Mouse (Mus musculus) CH12.LX (cell line): ENCODE results near the gene Nfatc2ip. TPM values are rescaled to one million over a fixed set of nuclear protein-coding genes. Genes with fewer than 3 reads are reported as not detected.

Experiments used
- DNase-seq: peaks from one replicate; pipeline ENCODE4 v3.0.0-alpha.2; 2013; ENCODE audit errors: extremely low read depth
- H3K27ac ChIP-seq: 2 replicates; pipeline ENCODE4 v1.5.1; 2012; ENCODE audit warnings: low read depth, mild to moderate bottlenecking, control low read depth, moderate library complexity; ENCODE audit not compliant: insufficient read depth
- H3K27me3 ChIP-seq: replicated peaks from 2 replicates; pipeline ENCODE3; 2012; ENCODE audit warnings: inconsistent platforms
- H3K36me3 ChIP-seq, 2 experiments: replicated peaks in 1 of 2; 2 replicates each; pipeline versions ENCODE3 to v1.6.1; 2012; ENCODE audit warnings: inconsistent platforms in 1 of 2, low read length in 1 of 2, mild to moderate bottlenecking in 1 of 2, mixed read lengths in 1 of 2, moderate library complexity in 1 of 2; ENCODE audit not compliant: control insufficient read depth in 1 of 2, insufficient read depth in 1 of 2
- H3K4me1 ChIP-seq, 2 experiments: 2 replicates each; pipeline ENCODE4 v1.6.1; 2012; ENCODE audit warnings: inconsistent platforms in 1 of 2, moderate library complexity in 1 of 2; ENCODE audit not compliant: insufficient read depth in 2 of 2, control insufficient read depth in 1 of 2
- H3K4me2 ChIP-seq: 2 replicates; pipeline ENCODE4 v1.6.1; 2012; ENCODE audit warnings: low read depth, mild to moderate bottlenecking, control low read depth; ENCODE audit not compliant: poor library complexity, insufficient read depth, severe bottlenecking
- H3K4me3 ChIP-seq, 3 experiments: fragments of 150-350 bp in 1 of 3; sonication (generic) in 1 of 3; replicated peaks in 1 of 3; 2 replicates each; pipeline versions ENCODE3 to v1.5.1; 2011 to 2012; ENCODE audit warnings: low read depth in 2 of 3, low read length in 2 of 3, mild to moderate bottlenecking in 2 of 3, moderate library complexity in 2 of 3, control low read depth in 1 of 3, improper control_type of control experiment in 1 of 3, inconsistent platforms in 1 of 3, mixed read lengths in 1 of 3; ENCODE audit not compliant: poor library complexity in 1 of 3
- H3K79me2 ChIP-seq: replicated peaks from 2 replicates; pipeline ENCODE4 v1.6.1; 2012; ENCODE audit warnings: mild to moderate bottlenecking, moderate library complexity; ENCODE audit not compliant: control insufficient read depth, poor library complexity, insufficient read depth, severe bottlenecking; ENCODE audit errors: extremely low read depth
- H3K9ac ChIP-seq: 2 replicates; pipeline ENCODE4 v1.6.1; 2012; ENCODE audit warnings: low read depth, mild to moderate bottlenecking, control low read depth, moderate library complexity; ENCODE audit not compliant: insufficient read depth
- H3K9me3 ChIP-seq: replicated peaks from 2 replicates; pipeline ENCODE3; 2012; ENCODE audit warnings: low read length, inconsistent platforms, mixed read lengths
- CTCF ChIP-seq, 2 experiments: IDR thresholded peaks in 1 of 2; conservative IDR thresholded peaks in 1 of 2; 2 replicates each; pipeline ENCODE4 v1.5.1; 2011 to 2012; ENCODE audit warnings: low read depth in 2 of 2, low read length in 2 of 2, improper control_type of control experiment in 1 of 2, inconsistent platforms in 1 of 2, mild to moderate bottlenecking in 1 of 2, moderate library complexity in 1 of 2
- E2F4 ChIP-seq: IDR thresholded peaks from 2 replicates; pipeline ENCODE4 v1.6.1; 2011; ENCODE audit warnings: low read depth, low read length, improper control_type of control experiment; ENCODE audit not compliant: insufficient replicate concordance
- ETS1 ChIP-seq: conservative IDR thresholded peaks from 2 replicates; pipeline ENCODE4 v1.6.1; 2012; ENCODE audit warnings: low read depth, mild to moderate bottlenecking, inconsistent platforms, low read length, improper control_type of control experiment, moderate library complexity
- HCFC1 ChIP-seq: IDR thresholded peaks from 2 replicates; pipeline ENCODE4 v1.6.1; 2012; ENCODE audit warnings: low read depth, mild to moderate bottlenecking, inconsistent platforms, low read length, improper control_type of control experiment
- JUND ChIP-seq: conservative IDR thresholded peaks from 2 replicates; pipeline ENCODE4 v1.6.1; 2011; ENCODE audit warnings: low read depth, low read length, improper control_type of control experiment
- NELFE ChIP-seq: IDR thresholded peaks from 2 replicates; pipeline ENCODE4 v1.6.1; 2011; ENCODE audit warnings: low read depth, low read length, improper control_type of control experiment
- PAX5 ChIP-seq: IDR thresholded peaks from 2 replicates; pipeline ENCODE4 v1.6.1; 2012; ENCODE audit warnings: low read length, inconsistent platforms, mixed read lengths
- POLR2A ChIP-seq: IDR thresholded peaks from 2 replicates; pipeline ENCODE4 v1.6.1; 2011; ENCODE audit warnings: low read depth, mild to moderate bottlenecking, improper control_type of control experiment, low read length
- POLR2AphosphoS2 ChIP-seq: IDR thresholded peaks from 2 replicates; pipeline ENCODE4 v1.6.1; 2011; ENCODE audit warnings: low read depth, low read length, improper control_type of control experiment
- TBP ChIP-seq: conservative IDR thresholded peaks from 2 replicates; pipeline ENCODE4 v1.6.1; 2011; ENCODE audit warnings: low read depth, low read length, improper control_type of control experiment
- USF1 ChIP-seq: IDR thresholded peaks from 2 replicates; pipeline ENCODE4 v1.6.1; 2014; ENCODE audit warnings: low read depth, mild to moderate bottlenecking, inconsistent platforms, low read length, improper control_type of control experiment
- USF2 ChIP-seq: conservative IDR thresholded peaks from 2 replicates; pipeline ENCODE4 v1.6.1; 2011; ENCODE audit warnings: low read depth, low read length, improper control_type of control experiment
- ZNF384 ChIP-seq: IDR thresholded peaks from 2 replicates; pipeline ENCODE4 v1.6.1; 2012; ENCODE audit warnings: low read depth, low read length, improper control_type of control experiment, inconsistent platforms
- dilution Hi-C: fragments of 300-500 bp; cut with MboI; formaldehyde crosslinking; loops from 2 replicates; pipeline ENCODE4 v1.14.3; 2020; ENCODE audit warnings: low sequenced_read_pairs; ENCODE audit not compliant: extremely low pct_unique_long_range_greater_than_20kb, extremely low pct_ligation_motif_present
- in situ Hi-C: fragments of 300-500 bp; cut with MboI; formaldehyde crosslinking; loops from 3 replicates; pipeline ENCODE4 v1.14.3; 2019; ENCODE audit warnings: low sequenced_read_pairs, low pct_ligation_motif_present, low pct_unique_long_range_greater_than_20kb, mixed read lengths
- polyA plus RNA-seq: library from polyadenylated mRNA; unstranded; fragments of >175 nt; gene quantifications from 2 replicates; pipeline ENCODE4 v1.2.1, GENCODE M21; 2012; ENCODE audit warnings: low read depth; ENCODE audit not compliant: insufficient read length
- total RNA-seq, 2 experiments: library from RNA; depleted of rRNA; stranded (reverse); fragments of 300-350 nt in 1 of 2; fragments of >200 nt in 1 of 2; gene quantifications; 2 replicates each; pipeline ENCODE4 v1.2.3; 2012 to 2014

Gene Nfatc2ip
- total and polyA plus RNA-seq, 3 experiments, result 7.8 to 15.0 (median 13.9) TPM

DNA sequence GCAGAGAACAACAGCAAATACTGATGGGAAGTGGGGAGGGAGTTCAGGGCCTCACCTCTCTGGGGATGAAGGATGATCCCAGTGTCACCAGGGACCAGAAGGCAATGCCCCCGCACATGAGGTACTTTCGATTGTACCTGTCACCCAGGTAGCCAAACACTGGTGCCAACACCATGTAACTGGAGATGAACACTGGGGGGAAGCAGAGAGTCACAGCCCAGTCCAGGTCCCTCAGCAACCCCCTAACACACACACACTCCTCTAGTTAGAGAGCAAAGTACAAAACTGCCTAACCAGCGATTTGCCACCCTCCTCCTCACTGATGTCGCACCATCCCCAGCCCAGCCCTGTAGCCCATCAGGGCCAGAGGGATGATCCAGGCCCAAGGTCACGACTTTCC is 21.5 kb downstream of the Nfatc2ip start:
- Histone ChIP-seq H3K4me1 (peaks cover 14 to 35% of the 10 kb centered on the region in 2 experiments), H3K4me3 (no peak overlapping the region), H3K4me2 (no peak overlapping the region), H3K36me3 (peaks cover 49 to 54% of the 10 kb centered on the region in 2 experiments), H3K27ac (no peak overlapping the region), H3K9ac (no peak overlapping the region), H3K27me3 (no peaks in the 10 kb centered on the region), H3K9me3 (no peaks in the 10 kb centered on the region), H3K79me2 (peaks cover 8% of the 10 kb centered on the region; the same call in 1 of the 2 replicates)
- TF ChIP-seq CTCF (conservative IDR thresholded peaks at IDR 0.05 in 1 of 2, IDR thresholded peaks at IDR 0.05 in 1 of 2; ENCODE audit: low read depth in 2 of 2, low read length in 2 of 2) (peak in 1 of 2 experiments; percentile 31; a peak in 2 of 4 replicates), POLR2A (no peak)
- no peak for DNase-seq
- dilution Hi-C loops, result no loop called here
- in situ Hi-C loops, result no loop called here

GRCm38 (mm10) chr7:126374526-126374925 is 22.0 kb downstream of the Nfatc2ip start:
- Histone ChIP-seq H3K4me2 (no peak overlapping the region), H3K9ac (no peak overlapping the region), H3K36me3 (peaks cover 53 to 59% of the 10 kb centered on the region in 2 experiments), H3K27me3 (no peaks in the 10 kb centered on the region), H3K9me3 (no peaks in the 10 kb centered on the region), H3K27ac (no peak overlapping the region), H3K79me2 (peaks cover 8% of the 10 kb centered on the region; the same call in 1 of the 2 replicates), H3K4me3 (no peak overlapping the region), H3K4me1 (peaks cover 15 to 40% of the 10 kb centered on the region in 2 experiments)
- TF ChIP-seq POLR2AphosphoS2 (no peak), E2F4 (no peak), PAX5 (no peak), TBP (no peak), NELFE (no peak), ZNF384 (no peak)
- dilution Hi-C loops, result no loop called here
- in situ Hi-C loops, result loop anchor here (5.0 to 25.0 kb wide), 2 partner anchors 37 to 112 kb away; partner anchors contain the start of gene Sbk1
- DNase-seq, result no peak

GRCm38 (mm10) chr7:126373007-126373406 is 23.5 kb downstream of the Nfatc2ip start:
- Histone ChIP-seq H3K27me3 (no peaks in the 10 kb centered on the region), H3K4me2 (no peak overlapping the region), H3K4me1 (peaks cover 18 to 44% of the 10 kb centered on the region in 2 experiments), H3K27ac (no peak overlapping the region), H3K36me3 (peaks cover 55 to 74% of the 10 kb centered on the region in 2 experiments), H3K79me2 (peaks cover 8% of the 10 kb centered on the region; the same call in 1 of the 2 replicates), H3K9me3 (no peaks in the 10 kb centered on the region), H3K9ac (no peak overlapping the region), H3K4me3 (no peak overlapping the region)
- DNase-seq, result no peak
- dilution Hi-C loops, result no loop called here
- in situ Hi-C loops, result loop anchor here (5.0 to 25.0 kb wide), 2 partner anchors 36 to 111 kb away; partner anchors contain the start of gene Sbk1
- TF ChIP-seq ETS1, result no peak
- TF ChIP-seq USF1, result peak; percentile 66
- peak; percentile 85 for TF ChIP-seq USF2
- TF ChIP-seq JUND, result no peak
- no peak for TF ChIP-seq HCFC1
